15 mouse cellular contexts compared by ENCODE assay signal in the genomic region with DNA sequence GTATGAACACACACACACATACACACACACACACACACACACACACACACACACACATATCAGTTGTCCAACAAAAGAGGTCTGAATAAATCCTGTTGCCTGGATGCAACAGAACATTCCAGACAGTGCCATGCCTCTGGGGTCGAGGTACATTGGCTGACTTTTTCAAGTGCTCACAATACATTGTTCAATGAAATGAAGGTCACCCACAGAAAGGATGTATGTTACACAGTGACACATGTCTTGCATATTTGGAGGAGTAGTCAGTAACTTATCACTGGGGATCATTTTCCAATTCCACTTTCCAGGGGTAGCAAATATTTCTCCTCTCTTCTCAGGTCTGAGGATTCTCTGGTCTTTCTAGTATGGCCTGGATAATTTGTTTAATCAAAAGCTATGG. TPM values are rescaled to one million over a fixed set of nuclear protein-coding genes. Genes with fewer than 3 reads are reported as not detected.
A peak's percentile ranks its signal among the peaks of the same experiment; 100 is the strongest.
DNase-seq lines count a peak whose midpoint lies in the region; ATAC-seq and TF ChIP-seq lines count a peak whose summit lies in the region.
"Had no signal": no experiment of that assay in that cellular context is flagged by ENCODE, and none has a peak within 500 bp of the region (broad histone marks: within the 10 kb centered on the region; RNA-seq: fewer than 3 reads in every experiment).

No protein-coding gene starts in this region.

- intact Hi-C loops in left cerebral cortex, adult 2 months (cut with DNase I): loop anchor here (1.0 kb wide), 1 partner anchor 29 kb away; no protein-coding TSS in a partner anchor

- no peak overlapping the region for H3K4me3 ChIP-seq in left cerebral cortex, adult 2 months
- no peak overlapping the region for H3K4me3 ChIP-seq in hindbrain, embryonic 13.5 days
- no peak overlapping the region for H3K4me3 ChIP-seq in midbrain, postnatal 0 days (ENCODE audit: low read depth, low read length)
- H3K4me3 ChIP-seq: gastrocnemius, adult 2 months; heart, embryonic 13.5 days; limb, embryonic 15.5 days had no signal

- no peak for ATAC-seq in hindbrain, embryonic 13.5 days (ENCODE audit: low FRiP score)
- no peak for ATAC-seq in midbrain, postnatal 0 days (ENCODE audit: low FRiP score)
- ATAC-seq in CD4-positive, CD25-positive, alpha-beta regulatory T cell, adult 4 months: no peak
- ATAC-seq: liver, postnatal 0 days had no signal

- peaks cover 53% of the 10 kb centered on the region for H3K4me1 ChIP-seq in hindbrain, embryonic 13.5 days (replicated peaks)
- peaks cover 3% of the 10 kb centered on the region; the same call in 1 of the 2 replicates for H3K4me1 ChIP-seq in midbrain, postnatal 0 days (ENCODE audit: insufficient read depth, low read length)
- H3K4me1 ChIP-seq: heart, embryonic 13.5 days had no signal

- no peak overlapping the region for H3K9ac ChIP-seq in hindbrain, embryonic 13.5 days
- H3K9ac ChIP-seq in midbrain, postnatal 0 days (replicated peaks; ENCODE audit: low read length, poor library complexity, severe bottlenecking): no peak overlapping the region
- H3K9ac ChIP-seq: heart, embryonic 13.5 days; limb, embryonic 15.5 days; liver, postnatal 0 days had no signal

- peak; percentile 51 for DNase-seq in cerebellum, adult 9-10 months
- DNase-seq in cerebellum, adult 11 months: no peak
- DNase-seq in left cerebral cortex, adult 2 months (ENCODE audit: extremely low spot score in 1 of 2, low spot score in 2 of 2): no peak
- DNase-seq in left cerebral cortex, adult 18-20 months (ENCODE audit: low spot score in 2 of 2): no peak
- DNase-seq in midbrain, postnatal 0 days (ENCODE audit: low spot score): no peak
- no peak for DNase-seq in kidney, adult 11 months
- DNase-seq: adrenal gland, adult 8-10 months; liver, postnatal 0 days; thymus, postnatal 14 days had no signal

- H3K27me3 ChIP-seq in hindbrain, embryonic 13.5 days: no peaks in the 10 kb centered on the region
- H3K27me3 ChIP-seq in midbrain, postnatal 0 days (ENCODE audit: insufficient read depth, low read length): no peaks in the 10 kb centered on the region
- H3K27me3 ChIP-seq: limb, embryonic 15.5 days had no signal

- H3K9me3 ChIP-seq in hindbrain, embryonic 13.5 days: no peaks in the 10 kb centered on the region
- H3K9me3 ChIP-seq in midbrain, postnatal 0 days (ENCODE audit: low read length): no peaks in the 10 kb centered on the region
- H3K9me3 ChIP-seq: heart, embryonic 13.5 days; limb, embryonic 15.5 days had no signal

- H3K27ac ChIP-seq in left cerebral cortex, adult 2 months: peak overlapping the region; percentile 69
- H3K27ac ChIP-seq in hindbrain, embryonic 13.5 days: peak overlapping the region; percentile 77; the same call in 1 of the 2 replicates
- 0 out of 2 replicates have a peak overlapping the region, but pooled peaks have one; percentile 4 for H3K27ac ChIP-seq in midbrain, postnatal 0 days (ENCODE audit: low read depth, low read length)
- H3K27ac ChIP-seq: gastrocnemius, adult 2 months; heart, embryonic 13.5 days; limb, embryonic 15.5 days had no signal

- H3K4me2 ChIP-seq in hindbrain, embryonic 13.5 days: no peak overlapping the region
- no peak overlapping the region for H3K4me2 ChIP-seq in midbrain, postnatal 0 days (ENCODE audit: low read depth, low read length, poor library complexity, severe bottlenecking)
- H3K4me2 ChIP-seq: heart, embryonic 13.5 days; limb, embryonic 15.5 days had no signal

- no peak for TF ChIP-seq CTCF in left cerebral cortex, adult 2 months (IDR thresholded peaks at IDR 0.05)
- no peak for TF ChIP-seq CTCF in midbrain, postnatal 0 days (IDR thresholded peaks at IDR 0.05)

- WGBS in hindbrain, embryonic 13.5 days: 46% methylated on average over 1 of the region's 1 CpGs
- WGBS in midbrain, postnatal 0 days: 38% methylated on average over 1 of the region's 1 CpGs

- no peaks in the 10 kb centered on the region for H3K36me3 ChIP-seq in hindbrain, embryonic 13.5 days
- no peaks in the 10 kb centered on the region for H3K36me3 ChIP-seq in midbrain, postnatal 0 days (ENCODE audit: insufficient read depth, low read length)
- H3K36me3 ChIP-seq: heart, embryonic 13.5 days; limb, embryonic 15.5 days had no signal

RNA-seq across cellular contexts. Expression of gene Ppp1r26, which starts 59.8 kb away (rescaled TPM):
- total RNA-seq in left cerebral cortex, adult 2 months (2021): 10 to 100 TPM; 27.9 TPM
- 10 to 100 TPM; 27.1 to 27.2 TPM for total RNA-seq in left cerebral cortex, adult 18-20 months (2021)
- 11.3 and 14.0 TPM in 2 replicates for polyA plus RNA-seq in hindbrain, embryonic 13.5 days (2015; fragmentation: Nextera tagmentation; extraction: Ambion mirVana)
- 54.5 and 84.3 TPM in 2 replicates for total RNA-seq in midbrain, postnatal 0 days (2014; rRNA removed)
- 14.2 and 17.5 TPM in 2 replicates for polyA plus RNA-seq in midbrain, postnatal 0 days (2015; fragmentation: Nextera tagmentation; extraction: Ambion mirVana)
- not detected for polyA plus RNA-seq in CD4-positive, CD25-positive, alpha-beta regulatory T cell, adult 4 months (2017; shearing (Covaris generic))
- total RNA-seq: CH12.LX had no signal

Comparison
In these comparisons a context has a peak if more than half of its experiments do, and no peak if none do; other contexts are left out.
1. H3K27ac ChIP-seq: peak in every context shown above with its lines; median percentile 77 in hindbrain, embryonic 13.5 days; 69 in left cerebral cortex, adult 2 months; 4 in midbrain, postnatal 0 days.